Mouse (Mus musculus): ENCODE measurements around the gene Sntg2. TPM values are rescaled to one million over a fixed set of nuclear protein-coding genes. Genes with fewer than 3 reads are reported as not detected.

Sntg2 gene
- polyA plus RNA-seq (2015; fragmentation: Nextera tagmentation; extraction: Ambion mirVana): 0.06 and 0.20 TPM in 2 replicates

DNA sequence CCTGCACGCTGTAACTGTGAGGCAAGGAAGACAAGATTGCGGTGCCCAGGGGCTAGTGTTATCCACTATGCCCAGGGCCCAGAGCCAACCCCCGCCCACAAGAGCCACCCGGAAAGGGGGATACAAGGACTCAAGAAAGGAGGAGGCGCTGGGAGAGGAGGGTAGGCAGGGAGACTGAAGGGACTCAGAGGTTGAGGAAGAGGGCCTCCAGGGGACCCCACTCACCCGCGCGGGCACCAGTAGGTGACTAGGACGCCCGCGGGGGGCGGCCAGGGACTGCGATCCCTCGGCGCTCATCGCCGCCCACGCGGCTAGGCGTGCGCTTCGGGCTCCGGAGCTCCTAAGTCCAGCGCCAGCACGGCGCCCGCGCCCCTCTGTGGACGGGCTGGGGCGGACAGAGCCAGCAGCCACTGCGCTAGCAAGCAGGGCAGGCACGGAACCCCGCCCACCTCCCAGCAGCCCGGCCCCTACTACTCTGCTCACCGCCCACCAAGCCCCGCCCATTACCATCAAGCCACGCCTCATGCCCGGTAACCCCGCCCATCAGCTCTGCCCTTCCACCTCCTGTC, at the start of gene Sntg2:
Gene Sntg2, minus strand, starts transcription at position 443 of the 569 bp plus-strand sequence.
- peak; percentile 95 for ATAC-seq
- TF ChIP-seq EP300 (IDR thresholded peaks at IDR 0.05; ENCODE audit: low read depth): no peak
- TF ChIP-seq CTCF (IDR thresholded peaks at IDR 0.05; ENCODE audit: low read depth): no peak
- Histone ChIP-seq H3K9me3 (ENCODE audit: low read length) (no peaks in the 10 kb centered on the region), H3K4me1 (ENCODE audit: insufficient read depth) (peaks cover 6% of the 10 kb centered on the region; the same call in 1 of the 2 replicates), H3K27ac (ENCODE audit: low read depth) (no peak within 1 kb of the TSS), H3K36me3 (replicated peaks; ENCODE audit: insufficient read depth, low read length) (no peaks in the 10 kb centered on the region), H3K4me3 (ENCODE audit: low read depth, low read length) (peak within 1 kb of the TSS; percentile 40), H3K4me2 (ENCODE audit: low read depth, low read length) (peak within 1 kb of the TSS; percentile 76), H3K9ac (replicated peaks) (no peak within 1 kb of the TSS; the same call in 1 of the 2 replicates), H3K27me3 (ENCODE audit: insufficient read depth, low read length) (peaks cover 2% of the 10 kb centered on the region; the same call in 1 of the 2 replicates)
- WGBS (ENCODE audit: insufficient replicate concordance): 7% methylated on average over 35 of the region's 39 CpGs
- DNase-seq: peak; percentile 82

DNA sequence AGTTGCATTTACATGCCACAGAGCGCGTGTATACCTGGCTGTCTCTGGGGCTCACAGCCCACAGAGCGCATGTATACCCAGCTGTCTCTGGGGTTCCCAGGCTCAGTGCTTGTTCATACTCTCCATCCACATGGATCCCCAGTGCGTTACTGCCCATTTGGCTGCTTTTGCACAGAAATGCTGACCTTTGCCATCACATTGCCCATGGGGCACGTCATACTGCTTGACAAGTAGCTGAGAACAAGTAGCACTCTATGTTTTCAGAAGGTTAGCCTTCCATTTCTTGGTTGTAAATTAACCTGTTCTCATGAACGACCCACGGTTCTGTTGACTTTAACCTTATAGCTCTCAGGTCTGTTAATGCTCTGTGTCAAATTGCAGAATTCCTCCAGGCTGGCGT, 43.4 kb upstream of the Sntg2 start:
- no peak overlapping the region for H3K27ac ChIP-seq (ENCODE audit: low read depth)
- H3K9me3 ChIP-seq (ENCODE audit: low read length): no peaks in the 10 kb centered on the region
- no peak for ATAC-seq
- WGBS (ENCODE audit: insufficient replicate concordance): 72% methylated on average over 8 of the region's 8 CpGs
- no peak overlapping the region for H3K9ac ChIP-seq (replicated peaks)
- H3K36me3 ChIP-seq (replicated peaks; ENCODE audit: insufficient read depth, low read length): no peaks in the 10 kb centered on the region
- no peak overlapping the region for H3K4me3 ChIP-seq (ENCODE audit: low read depth, low read length)
- no peak overlapping the region for H3K4me2 ChIP-seq (ENCODE audit: low read depth, low read length)
- no peak for TF ChIP-seq CTCF (IDR thresholded peaks at IDR 0.05; ENCODE audit: low read depth)
- TF ChIP-seq EP300 (IDR thresholded peaks at IDR 0.05; ENCODE audit: low read depth): no peak
- no peaks in the 10 kb centered on the region for H3K27me3 ChIP-seq (ENCODE audit: insufficient read depth, low read length)
- H3K4me1 ChIP-seq (ENCODE audit: insufficient read depth): no peaks in the 10 kb centered on the region
- DNase-seq: no peak

DNA sequence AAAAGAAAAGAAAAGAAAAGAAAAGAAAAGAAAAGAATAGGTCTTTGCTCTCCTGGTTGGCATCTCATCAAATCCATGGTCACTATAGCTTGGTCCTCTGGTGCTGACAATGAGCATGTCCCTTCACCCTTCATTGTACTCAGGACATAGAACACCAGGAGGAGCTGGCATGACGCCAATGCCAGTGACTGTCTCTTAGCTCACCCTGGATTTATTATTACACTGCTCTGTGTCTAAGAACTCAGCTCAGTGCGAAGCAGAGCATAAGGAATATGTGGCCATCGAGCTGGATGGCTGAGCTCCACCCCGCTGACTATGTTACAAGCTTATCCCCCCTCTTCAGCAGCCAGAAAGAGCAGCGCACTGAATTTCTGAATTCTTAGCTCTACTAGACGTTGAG, 42.8 kb upstream of the Sntg2 start:
- ATAC-seq: no peak
- DNase-seq: no peak
- Histone ChIP-seq H3K9me3 (ENCODE audit: low read length) (no peaks in the 10 kb centered on the region), H3K4me3 (ENCODE audit: low read depth, low read length) (no peak overlapping the region), H3K4me2 (ENCODE audit: low read depth, low read length) (no peak overlapping the region), H3K4me1 (ENCODE audit: insufficient read depth) (no peaks in the 10 kb centered on the region), H3K27me3 (ENCODE audit: insufficient read depth, low read length) (no peaks in the 10 kb centered on the region), H3K27ac (ENCODE audit: low read depth) (no peak overlapping the region), H3K36me3 (replicated peaks; ENCODE audit: insufficient read depth, low read length) (no peaks in the 10 kb centered on the region), H3K9ac (replicated peaks) (no peak overlapping the region)
- 66% methylated on average over 6 of the region's 6 CpGs for WGBS (ENCODE audit: insufficient replicate concordance)
- TF ChIP-seq EP300 (IDR thresholded peaks at IDR 0.05; ENCODE audit: low read depth) (no peak), CTCF (IDR thresholded peaks at IDR 0.05; ENCODE audit: low read depth) (no peak)

DNA sequence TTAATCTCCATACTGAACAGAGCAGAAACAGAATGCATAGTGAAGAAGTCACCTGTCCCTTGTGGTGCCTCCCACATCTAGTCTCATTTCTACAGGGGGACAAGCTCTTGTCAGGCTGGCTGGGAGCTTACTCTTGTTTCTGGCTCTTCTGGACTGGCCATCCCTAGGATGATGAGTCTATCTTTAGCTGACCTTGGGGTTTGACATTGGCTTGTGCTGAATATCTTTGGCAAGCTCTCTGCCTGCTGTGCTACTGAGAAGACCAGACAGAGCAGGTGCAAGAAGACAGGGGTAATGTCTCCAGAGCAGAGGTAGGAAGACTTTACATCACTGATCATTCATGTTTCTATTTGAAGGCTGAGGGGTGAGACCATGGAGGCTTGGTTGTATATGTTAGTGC, 29.5 kb upstream of the Sntg2 start:
- Histone ChIP-seq H3K9me3 (ENCODE audit: low read length) (no peaks in the 10 kb centered on the region), H3K4me3 (ENCODE audit: low read depth, low read length) (no peak overlapping the region), H3K4me1 (ENCODE audit: insufficient read depth) (no peaks in the 10 kb centered on the region), H3K27ac (ENCODE audit: low read depth) (no peak overlapping the region), H3K4me2 (ENCODE audit: low read depth, low read length) (no peak overlapping the region), H3K36me3 (replicated peaks; ENCODE audit: insufficient read depth, low read length) (no peaks in the 10 kb centered on the region), H3K27me3 (ENCODE audit: insufficient read depth, low read length) (no peaks in the 10 kb centered on the region), H3K9ac (replicated peaks) (no peak overlapping the region)
- no peak for DNase-seq
- no peak for TF ChIP-seq CTCF (IDR thresholded peaks at IDR 0.05; ENCODE audit: low read depth)
- no peak for TF ChIP-seq EP300 (IDR thresholded peaks at IDR 0.05; ENCODE audit: low read depth)
- no peak for ATAC-seq

DNA sequence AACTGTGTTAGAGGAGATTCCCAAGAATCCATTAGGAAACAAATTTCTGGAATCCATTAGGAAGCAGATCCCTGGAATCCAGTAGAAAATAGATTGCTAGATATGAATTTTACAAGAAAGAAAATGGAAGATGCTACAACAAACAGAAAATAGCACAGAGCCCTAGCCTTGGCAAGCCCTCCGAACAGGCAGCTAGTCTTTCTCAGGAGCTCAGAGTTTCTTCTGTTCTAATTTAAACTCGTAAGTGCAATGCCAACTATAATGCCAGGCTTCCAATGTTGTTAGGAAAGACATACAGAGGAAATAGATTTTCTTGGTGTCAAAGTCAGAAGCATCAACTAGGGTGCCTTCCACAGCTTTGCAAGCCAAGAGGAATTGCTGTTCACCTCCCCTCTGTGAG, 27.4 kb upstream of the Sntg2 start:
- 70% methylated on average over 2 of the region's 2 CpGs for WGBS (ENCODE audit: insufficient replicate concordance)

DNA sequence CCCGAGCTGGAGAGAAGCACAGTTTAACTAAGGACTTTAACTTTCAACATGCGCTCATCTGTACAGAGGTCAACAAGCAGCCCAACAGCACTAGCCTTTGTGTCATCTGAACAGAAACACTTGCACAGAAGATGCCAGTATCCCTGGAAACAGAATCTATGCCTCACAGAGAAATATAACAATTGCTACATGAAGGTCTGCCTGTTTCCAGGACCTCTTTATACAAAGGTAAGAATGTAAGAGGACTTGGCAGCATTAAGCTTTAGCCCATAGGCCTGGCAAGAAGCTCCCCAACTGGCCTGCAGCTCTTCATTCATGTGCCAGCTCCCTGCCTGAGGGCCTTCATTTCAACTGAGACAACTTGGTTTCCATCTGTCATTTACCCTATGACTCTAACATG, 26.9 kb upstream of the Sntg2 start:
- no peaks in the 10 kb centered on the region for H3K36me3 ChIP-seq (replicated peaks; ENCODE audit: insufficient read depth, low read length)
- H3K4me3 ChIP-seq (ENCODE audit: low read depth, low read length): no peak overlapping the region
- H3K27ac ChIP-seq (ENCODE audit: low read depth): no peak overlapping the region
- no peak overlapping the region for H3K4me2 ChIP-seq (ENCODE audit: low read depth, low read length)
- no peaks in the 10 kb centered on the region for H3K4me1 ChIP-seq (ENCODE audit: insufficient read depth)
- ATAC-seq: no peak
- TF ChIP-seq CTCF (IDR thresholded peaks at IDR 0.05; ENCODE audit: low read depth) (no peak), EP300 (IDR thresholded peaks at IDR 0.05; ENCODE audit: low read depth) (no peak)
- DNase-seq: no peak
- H3K9me3 ChIP-seq (ENCODE audit: low read length): no peaks in the 10 kb centered on the region
- H3K27me3 ChIP-seq (ENCODE audit: insufficient read depth, low read length): no peaks in the 10 kb centered on the region
- H3K9ac ChIP-seq (replicated peaks): no peak overlapping the region
- WGBS (ENCODE audit: insufficient replicate concordance): 75% methylated on average over 2 of the region's 2 CpGs

More for the DNA sequence above, 27.4 kb upstream of the Sntg2 start:
- DNase-seq (no peak), ATAC-seq (no peak)
- Histone ChIP-seq H3K27me3 (ENCODE audit: insufficient read depth, low read length) (no peaks in the 10 kb centered on the region), H3K27ac (ENCODE audit: low read depth) (no peak overlapping the region), H3K4me3 (ENCODE audit: low read depth, low read length) (no peak overlapping the region), H3K4me2 (ENCODE audit: low read depth, low read length) (no peak overlapping the region), H3K4me1 (ENCODE audit: insufficient read depth) (no peaks in the 10 kb centered on the region), H3K9me3 (ENCODE audit: low read length) (no peaks in the 10 kb centered on the region), H3K9ac (replicated peaks) (no peak overlapping the region), H3K36me3 (replicated peaks; ENCODE audit: insufficient read depth, low read length) (no peaks in the 10 kb centered on the region)
- no peak for TF ChIP-seq EP300 (IDR thresholded peaks at IDR 0.05; ENCODE audit: low read depth)
- TF ChIP-seq CTCF (IDR thresholded peaks at IDR 0.05; ENCODE audit: low read depth): no peak
